Mouse (Mus musculus) heart, embryonic 16.5 days (tissue): ENCODE measurements around the gene Atrn. TPM values are rescaled to one million over a fixed set of nuclear protein-coding genes. Genes with fewer than 3 reads are reported as not detected.

ENCODE experiments used
- ATAC-seq: fragments of 200-750 bp; cut with Nextera tagmentation; replicated peaks from 2 replicates; pipeline ENCODE4 v1.8.0; 2017; ENCODE audit warnings: moderate number of reproducible peaks; ENCODE audit not compliant: insufficient read depth, low FRiP score; ENCODE audit errors: extremely low read depth
- H3K27ac ChIP-seq: fragments of 300-500 bp; sonication (generic); 2 replicates; pipeline ENCODE4 v1.5.1; 2014; ENCODE audit warnings: mild to moderate bottlenecking, low read length, control low read depth, moderate library complexity
- H3K27me3 ChIP-seq: fragments of 300-500 bp; sonication (generic); 2 replicates; pipeline ENCODE4 v1.6.1; 2014; ENCODE audit warnings: low read length, mixed read lengths; ENCODE audit not compliant: control insufficient read depth, insufficient read depth
- H3K36me3 ChIP-seq: fragments of 300-500 bp; sonication (generic); 2 replicates; pipeline ENCODE4 v1.6.1; 2014; ENCODE audit not compliant: control insufficient read depth, insufficient read depth
- H3K4me1 ChIP-seq: fragments of 300-500 bp; sonication (generic); 2 replicates; pipeline ENCODE4 v1.6.1; 2014; ENCODE audit warnings: low read length, mixed read lengths; ENCODE audit not compliant: control insufficient read depth, insufficient read depth
- H3K4me2 ChIP-seq: fragments of 300-500 bp; sonication (generic); 2 replicates; pipeline ENCODE4 v1.6.1; 2014; ENCODE audit warnings: low read depth, mild to moderate bottlenecking, control low read depth, low read length
- H3K4me3 ChIP-seq: fragments of 300-500 bp; sonication (generic); 2 replicates; pipeline ENCODE4 v1.5.1; 2014; ENCODE audit warnings: mild to moderate bottlenecking, control low read depth, low read length
- H3K9ac ChIP-seq: fragments of 300-500 bp; sonication (generic); 2 replicates; pipeline ENCODE4 v1.6.1; 2014; ENCODE audit warnings: low read length, control low read depth
- H3K9me3 ChIP-seq: fragments of 300-500 bp; sonication (generic); replicated peaks from 2 replicates; pipeline ENCODE4 v1.6.1; 2016; ENCODE audit warnings: low read length; ENCODE audit not compliant: control insufficient read depth
- WGBS: fragments of 180-500 bp; shearing (Covaris S2); extraction: QIAGEN DNeasy Blood & Tissue Kit; methylation state at CpG from one replicate; pipeline ENCODE4 v1.1.7; 2014; 5-methylcytosine and 5-hydroxymethylcytosine counted together
- polyA plus RNA-seq: library from polyadenylated mRNA; unstranded; fragments of >200 nt; fragmentation: Nextera tagmentation; extraction: Ambion mirVana; gene quantifications from 2 replicates; pipeline ENCODE4 v1.2.1, GENCODE M21; 2015

Atrn gene
- polyA plus RNA-seq, 1 experiment from 2014 or later = 3.6 TPM

- no peak for ATAC-seq
Observed at GRCm38 (mm10) chr2:130929994-130930393, 23.7 kb downstream of the Atrn start.

GRCm38 (mm10) chr2:130932865-130933264 is 26.6 kb downstream of the Atrn start:
- Histone ChIP-seq H3K36me3 (no peaks in the 10 kb centered on the region), H3K9me3 (no peaks in the 10 kb centered on the region), H3K27ac (no peak overlapping the region), H3K9ac (no peak overlapping the region), H3K4me2 (no peak overlapping the region), H3K27me3 (no peaks in the 10 kb centered on the region), H3K4me3 (no peak overlapping the region), H3K4me1 (no peaks in the 10 kb centered on the region)
- ATAC-seq = no peak
- 85% methylated on average over 12 of the region's 12 CpGs for WGBS

More at GRCm38 (mm10) chr2:130929994-130930393, 23.7 kb downstream of the Atrn start:
- Histone ChIP-seq H3K4me3 (no peak overlapping the region), H3K27me3 (no peaks in the 10 kb centered on the region), H3K36me3 (no peaks in the 10 kb centered on the region), H3K9me3 (no peaks in the 10 kb centered on the region), H3K27ac (no peak overlapping the region), H3K4me2 (no peak overlapping the region), H3K4me1 (no peaks in the 10 kb centered on the region), H3K9ac (no peak overlapping the region)
- WGBS = 75% methylated on average over 5 of the region's 5 CpGs

- no peak for ATAC-seq
- Histone ChIP-seq H3K9me3 (no peaks in the 10 kb centered on the region), H3K27me3 (no peaks in the 10 kb centered on the region), H3K27ac (no peak overlapping the region), H3K36me3 (no peaks in the 10 kb centered on the region), H3K4me3 (no peak overlapping the region), H3K4me1 (no peaks in the 10 kb centered on the region; the same call in 1 of the 2 replicates), H3K9ac (no peak overlapping the region), H3K4me2 (no peak overlapping the region)
- WGBS = 72% methylated on average over 2 of the region's 2 CpGs
Observed at GRCm38 (mm10) chr2:130949781-130950180, 43.5 kb downstream of the Atrn start.

- 8% methylated on average over 1 of the region's 1 CpGs for WGBS
- no peak overlapping the region for H3K27ac ChIP-seq
- H3K4me1 ChIP-seq = no peaks in the 10 kb centered on the region; the same call in 1 of the 2 replicates
- no peak for ATAC-seq
- no peak overlapping the region for H3K9ac ChIP-seq
- no peaks in the 10 kb centered on the region for H3K9me3 ChIP-seq
- no peaks in the 10 kb centered on the region for H3K36me3 ChIP-seq
- H3K4me2 ChIP-seq = no peak overlapping the region
- no peaks in the 10 kb centered on the region for H3K27me3 ChIP-seq
- no peak overlapping the region for H3K4me3 ChIP-seq
Observed at GRCm38 (mm10) chr2:130950548-130950947, 44.3 kb downstream of the Atrn start.

- H3K27me3 ChIP-seq = no peaks in the 10 kb centered on the region
- no peak for ATAC-seq
- H3K36me3 ChIP-seq = 0 out of 2 replicates have a peak, but pooled peaks cover 2% of the 10 kb centered on the region
- H3K4me2 ChIP-seq = no peak overlapping the region
- no peaks in the 10 kb centered on the region for H3K4me1 ChIP-seq
- no peaks in the 10 kb centered on the region for H3K9me3 ChIP-seq
- no peak overlapping the region for H3K9ac ChIP-seq
- WGBS = 75% methylated on average over 2 of the region's 2 CpGs
- H3K4me3 ChIP-seq = no peak overlapping the region
- H3K27ac ChIP-seq = no peak overlapping the region
Observed at GRCm38 (mm10) chr2:130958906-130959305, 52.6 kb downstream of the Atrn start.

- Histone ChIP-seq H3K9me3 (no peaks in the 10 kb centered on the region), H3K27me3 (no peaks in the 10 kb centered on the region), H3K27ac (no peak overlapping the region), H3K36me3 (0 out of 2 replicates have a peak, but pooled peaks cover 2% of the 10 kb centered on the region), H3K4me1 (no peaks in the 10 kb centered on the region), H3K4me2 (no peak overlapping the region), H3K9ac (no peak overlapping the region), H3K4me3 (no peak overlapping the region)
- ATAC-seq = no peak
Observed at GRCm38 (mm10) chr2:130961851-130962250, 55.6 kb downstream of the Atrn start.

- H3K36me3 ChIP-seq = 0 out of 2 replicates have a peak, but pooled peaks cover 2% of the 10 kb centered on the region
- ATAC-seq = no peak
- no peak overlapping the region for H3K27ac ChIP-seq
- no peaks in the 10 kb centered on the region for H3K4me1 ChIP-seq
- H3K9ac ChIP-seq = no peak overlapping the region
- no peak overlapping the region for H3K4me2 ChIP-seq
- 90% methylated on average over 1 of the region's 1 CpGs for WGBS
- no peak overlapping the region for H3K4me3 ChIP-seq
- H3K9me3 ChIP-seq = no peaks in the 10 kb centered on the region
- H3K27me3 ChIP-seq = no peaks in the 10 kb centered on the region
Observed at GRCm38 (mm10) chr2:130965042-130965441, 58.7 kb downstream of the Atrn start.

- ATAC-seq = no peak
- no peaks in the 10 kb centered on the region for H3K9me3 ChIP-seq
- no peak overlapping the region for H3K27ac ChIP-seq
- H3K27me3 ChIP-seq = no peaks in the 10 kb centered on the region
- H3K9ac ChIP-seq = no peak overlapping the region
- H3K36me3 ChIP-seq = 0 out of 2 replicates have a peak, but pooled peaks cover 5% of the 10 kb centered on the region
- H3K4me2 ChIP-seq = no peak overlapping the region
- 68% methylated on average over 4 of the region's 4 CpGs for WGBS
- no peak overlapping the region for H3K4me3 ChIP-seq
- 0 out of 2 replicates have a peak, but pooled peaks cover 4% of the 10 kb centered on the region for H3K4me1 ChIP-seq
Observed at GRCm38 (mm10) chr2:130971030-130971429, 64.7 kb downstream of the Atrn start.

- no peak overlapping the region for H3K9ac ChIP-seq
Observed at GRCm38 (mm10) chr2:130972386-130972785, 66.1 kb downstream of the Atrn start.

More at GRCm38 (mm10) chr2:130972386-130972785, 66.1 kb downstream of the Atrn start:
- Histone ChIP-seq H3K27me3 (no peaks in the 10 kb centered on the region), H3K4me1 (0 out of 2 replicates have a peak, but pooled peaks cover 4% of the 10 kb centered on the region), H3K36me3 (0 out of 2 replicates have a peak, but pooled peaks cover 5% of the 10 kb centered on the region), H3K27ac (no peak overlapping the region), H3K4me2 (no peak overlapping the region), H3K9me3 (no peaks in the 10 kb centered on the region), H3K4me3 (no peak overlapping the region)
- 85% methylated on average over 4 of the region's 4 CpGs for WGBS
- ATAC-seq = no peak
